Mouse (Mus musculus): ENCODE results near the gene Pigk.

Gene Pigk

GRCm38 (mm10) chr3:152886749-152887148, 172.8 kb downstream of the Pigk start:
- peak; percentile 13 to 71 for DNase-seq (ENCODE audit: inconsistent age in 2 of 2, low spot score in 1 of 2)

- peak in 1 of 2 experiments; percentile 40 for DNase-seq (ENCODE audit: inconsistent age in 2 of 2, low spot score in 1 of 2)
Observed at GRCm38 (mm10) chr3:152888116-152888515, 174.2 kb downstream of the Pigk start.

GRCm38 (mm10) chr3:152894935-152895334, 181.0 kb downstream of the Pigk start:
- DNase-seq (ENCODE audit: inconsistent age in 2 of 2, low spot score in 1 of 2) = no peak

GRCm38 (mm10) chr3:152896111-152896510, 182.2 kb downstream of the Pigk start:
- DNase-seq (ENCODE audit: inconsistent age in 2 of 2, low spot score in 1 of 2) = no peak

- DNase-seq (ENCODE audit: inconsistent age in 2 of 2, low spot score in 1 of 2) = no peak
Observed at GRCm38 (mm10) chr3:152897196-152897595, 183.3 kb downstream of the Pigk start.

- no peak for DNase-seq (ENCODE audit: inconsistent age in 2 of 2, low spot score in 1 of 2)
Observed at GRCm38 (mm10) chr3:152898906-152899305, 185.0 kb downstream of the Pigk start.

- no peak for DNase-seq (ENCODE audit: inconsistent age in 2 of 2, low spot score in 1 of 2)
Observed at GRCm38 (mm10) chr3:152905026-152905425, 191.1 kb downstream of the Pigk start.

- no peak for DNase-seq (ENCODE audit: inconsistent age in 2 of 2, low spot score in 1 of 2)
Observed at GRCm38 (mm10) chr3:152905800-152906199, 191.9 kb downstream of the Pigk start.

GRCm38 (mm10) chr3:152907087-152907486, 193.2 kb downstream of the Pigk start:
- DNase-seq (ENCODE audit: inconsistent age in 2 of 2, low spot score in 1 of 2) = no peak

- DNase-seq (ENCODE audit: inconsistent age in 2 of 2, low spot score in 1 of 2) = no peak
Observed at GRCm38 (mm10) chr3:152907683-152908082, 193.8 kb downstream of the Pigk start.

- no peak for DNase-seq (ENCODE audit: inconsistent age in 2 of 2, low spot score in 1 of 2)
Observed at GRCm38 (mm10) chr3:152911578-152911977, 197.7 kb downstream of the Pigk start.

- DNase-seq (ENCODE audit: inconsistent age in 2 of 2, low spot score in 1 of 2) = no peak
Observed at GRCm38 (mm10) chr3:152912216-152913101, 198.6 kb downstream of the Pigk start.

- DNase-seq (ENCODE audit: inconsistent age in 2 of 2, low spot score in 1 of 2) = no peak
Observed at GRCm38 (mm10) chr3:152913150-152913549, 199.2 kb downstream of the Pigk start.

GRCm38 (mm10) chr3:152913625-152914024, 199.7 kb downstream of the Pigk start:
- no peak for DNase-seq (ENCODE audit: inconsistent age in 2 of 2, low spot score in 1 of 2)

- DNase-seq (ENCODE audit: inconsistent age in 2 of 2, low spot score in 1 of 2) = no peak
Observed at GRCm38 (mm10) chr3:152914376-152914775, 200.5 kb downstream of the Pigk start.

GRCm38 (mm10) chr3:152917579-152917978, 203.7 kb downstream of the Pigk start:
- no peak for DNase-seq (ENCODE audit: inconsistent age in 2 of 2, low spot score in 1 of 2)

- no peak for DNase-seq (ENCODE audit: inconsistent age in 2 of 2, low spot score in 1 of 2)
Observed at GRCm38 (mm10) chr3:152919101-152919500, 205.2 kb downstream of the Pigk start.

- DNase-seq (ENCODE audit: inconsistent age in 2 of 2, low spot score in 1 of 2) = no peak
Observed at GRCm38 (mm10) chr3:152920365-152920764, 206.5 kb downstream of the Pigk start.

GRCm38 (mm10) chr3:152923530-152923929, 209.6 kb downstream of the Pigk start:
- no peak for DNase-seq (ENCODE audit: inconsistent age in 2 of 2, low spot score in 1 of 2)

- DNase-seq (ENCODE audit: inconsistent age in 2 of 2, low spot score in 1 of 2) = no peak
Observed at GRCm38 (mm10) chr3:152925364-152925763, 211.5 kb downstream of the Pigk start.

- DNase-seq (ENCODE audit: inconsistent age in 2 of 2, low spot score in 1 of 2) = no peak
Observed at GRCm38 (mm10) chr3:152926166-152926565, 212.3 kb downstream of the Pigk start.

- no peak for DNase-seq (ENCODE audit: inconsistent age in 2 of 2, low spot score in 1 of 2)
Observed at GRCm38 (mm10) chr3:152928287-152928975, 214.5 kb downstream of the Pigk start.

Measured in adrenal gland, adult (tissue).